Mouse (Mus musculus): ENCODE data around the gene Stum. TPM values are rescaled to one million over a fixed set of nuclear protein-coding genes. Genes with fewer than 3 reads are reported as not detected.

Stum gene
- total RNA-seq, 2 experiments from 2014 or later = 150 to 173 TPM

- no peak for DNase-seq (ENCODE audit: low spot score in 2 of 2)
- intact Hi-C loops (cut with DNase I) = no loop called here
Observed at GRCm38 (mm10) chr1:180502566-180502965, 19.3 kb upstream of the Stum start.

- no peak for DNase-seq (ENCODE audit: low spot score in 2 of 2)
- intact Hi-C loops (cut with DNase I) = no loop called here
Observed at GRCm38 (mm10) chr1:180500641-180501040, 17.3 kb upstream of the Stum start.

GRCm38 (mm10) chr1:180500218-180500617 lies 16.9 kb upstream of the Stum start:
- intact Hi-C loops (cut with DNase I) = no loop called here

DNA sequence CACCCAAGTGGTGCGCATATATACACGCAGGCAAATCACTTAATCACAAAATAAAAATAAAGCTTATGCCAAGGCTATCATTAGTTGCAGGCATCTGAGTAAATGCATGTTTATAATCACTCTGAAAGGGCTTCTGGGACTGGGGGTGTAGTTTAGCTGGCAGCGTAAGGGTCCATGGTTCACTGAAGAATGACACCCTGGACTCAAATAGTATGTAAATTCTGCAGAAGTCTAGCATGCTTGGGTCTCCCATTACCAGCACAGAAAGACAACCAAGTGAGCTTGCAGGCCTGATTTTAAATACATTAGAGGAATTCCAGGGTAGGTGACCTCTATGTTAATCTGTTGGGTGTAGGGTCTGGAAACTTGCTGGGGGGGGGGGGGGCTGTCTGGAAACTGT lies 16.5 kb upstream of the Stum start:
- DNase-seq (ENCODE audit: low spot score in 2 of 2) = no peak
- intact Hi-C loops (cut with DNase I) = no loop called here

More at GRCm38 (mm10) chr1:180500218-180500617, 16.9 kb upstream of the Stum start:
- DNase-seq (ENCODE audit: low spot score in 2 of 2) = no peak

- intact Hi-C loops (cut with DNase I) = no loop called here
- no peak for DNase-seq (ENCODE audit: low spot score in 2 of 2)
Observed at GRCm38 (mm10) chr1:180492777-180493176, 9.5 kb upstream of the Stum start.

GRCm38 (mm10) chr1:180485346-180485745 lies 2.0 kb upstream of the Stum start:
- no peak for DNase-seq (ENCODE audit: low spot score in 2 of 2)
- intact Hi-C loops (cut with DNase I) = no loop called here

GRCm38 (mm10) chr1:180482840-180483398 lies 385 bp downstream of the Stum start:
- peak in 1 of 2 experiments; percentile 16 for DNase-seq (ENCODE audit: low spot score in 2 of 2)
- intact Hi-C loops (cut with DNase I) = loop anchor here (1.0 to 5.0 kb wide), 2 partner anchors 27 to 64 kb away; no protein-coding TSS in a partner anchor

GRCm38 (mm10) chr1:180481956-180482355 lies 1.3 kb downstream of the Stum start:
- DNase-seq (ENCODE audit: low spot score in 2 of 2) = peak; percentile 25 to 35
- intact Hi-C loops (cut with DNase I) = loop anchor here (5.0 kb wide), 1 partner anchor 65 kb away; no protein-coding TSS in a partner anchor

DNA sequence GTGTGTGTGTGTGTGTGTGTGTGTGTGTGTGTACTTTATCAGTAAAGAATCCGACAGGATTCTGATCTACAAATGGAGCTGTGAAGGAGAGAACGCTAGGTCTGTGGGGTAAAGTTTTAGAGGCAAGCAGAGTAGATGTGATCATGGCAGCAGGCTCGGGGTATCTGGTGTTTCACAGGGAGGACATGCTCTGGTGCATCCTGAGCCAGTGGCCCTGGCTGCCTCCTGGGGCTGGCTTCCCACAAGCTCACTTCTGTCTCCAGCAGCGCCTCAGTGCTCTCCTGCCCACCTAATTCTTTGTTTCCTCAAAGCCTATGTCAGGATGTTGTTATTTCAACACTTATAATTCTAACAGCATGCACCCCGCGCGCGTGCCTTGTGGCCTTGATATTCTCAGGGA lies 2.0 kb downstream of the Stum start:
- intact Hi-C loops (cut with DNase I) = loop anchor here (5.0 kb wide), 1 partner anchor 66 kb away; no protein-coding TSS in a partner anchor
- peak in 1 of 2 experiments; percentile 11 for DNase-seq (ENCODE audit: low spot score in 2 of 2)

GRCm38 (mm10) chr1:180480325-180480724 lies 3.0 kb downstream of the Stum start:
- intact Hi-C loops (cut with DNase I) = loop anchor here (1.0 to 5.0 kb wide), 2 partner anchors 45 to 67 kb away; no protein-coding TSS in a partner anchor
- DNase-seq (ENCODE audit: low spot score in 2 of 2) = peak; percentile 27 to 52

DNA sequence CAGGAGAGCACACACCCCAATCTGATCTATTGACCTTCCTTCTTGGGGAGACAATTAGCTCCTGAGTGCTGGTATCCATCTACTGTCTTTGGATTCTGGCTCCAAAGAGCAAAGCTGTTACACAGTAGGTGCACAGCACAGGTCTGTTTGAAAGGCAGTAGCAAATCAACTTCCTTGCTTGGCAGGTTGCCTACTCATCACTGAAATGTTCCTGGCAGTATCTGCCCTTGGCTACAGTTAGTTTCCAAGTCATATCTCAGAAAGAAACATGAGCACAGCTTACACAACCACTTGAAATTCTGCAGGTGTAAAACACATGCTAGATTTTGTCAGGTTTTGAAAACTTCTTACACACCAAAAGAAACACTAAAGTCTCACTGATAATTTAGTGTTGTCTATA lies 9.7 kb downstream of the Stum start:
- intact Hi-C loops (cut with DNase I) = no loop called here

DNA sequence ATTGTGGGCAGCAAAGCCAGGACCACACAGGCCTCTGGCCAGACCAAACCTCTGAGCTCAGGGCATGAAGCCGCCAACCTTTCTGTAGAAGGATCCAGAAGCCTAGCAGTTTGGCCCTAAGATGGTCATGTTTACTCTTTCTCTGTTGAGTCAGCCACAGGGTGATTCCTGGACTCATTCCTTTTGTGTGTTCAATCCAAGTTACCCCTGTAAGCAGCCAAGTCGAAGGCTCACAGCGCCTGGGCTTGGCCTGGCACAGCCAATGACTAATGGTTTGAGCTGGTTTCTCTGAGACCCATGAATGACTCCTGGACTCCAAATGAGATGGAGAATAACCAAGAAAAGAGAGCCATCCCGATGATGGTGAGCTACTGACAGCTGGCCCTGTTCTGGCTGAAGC lies 15.3 kb downstream of the Stum start:
- DNase-seq (ENCODE audit: low spot score in 2 of 2) = no peak
- intact Hi-C loops (cut with DNase I) = no loop called here

More for the DNA sequence above, 9.7 kb downstream of the Stum start:
- no peak for DNase-seq (ENCODE audit: low spot score in 2 of 2)

DNA sequence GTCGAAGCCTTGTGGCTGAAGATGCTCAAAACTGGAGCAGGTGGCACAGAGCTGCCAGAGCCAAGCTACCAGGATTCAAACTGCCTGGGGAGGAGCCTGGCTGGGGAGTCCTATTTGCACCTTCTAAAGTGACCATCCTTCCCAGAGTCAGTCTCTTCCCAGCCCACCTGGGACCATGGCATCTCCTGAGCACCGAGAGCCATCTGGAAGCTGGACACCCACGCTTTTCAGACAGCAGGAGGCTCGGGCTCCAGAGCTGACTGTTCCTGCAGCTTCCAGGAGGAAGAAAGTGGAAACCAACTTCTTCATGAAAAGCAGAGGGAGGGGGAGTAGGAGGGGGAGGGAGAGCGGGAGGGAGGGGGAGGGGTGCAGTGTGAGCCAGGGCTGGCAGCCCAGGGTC lies 17.7 kb downstream of the Stum start:
- intact Hi-C loops (cut with DNase I) = no loop called here

DNA sequence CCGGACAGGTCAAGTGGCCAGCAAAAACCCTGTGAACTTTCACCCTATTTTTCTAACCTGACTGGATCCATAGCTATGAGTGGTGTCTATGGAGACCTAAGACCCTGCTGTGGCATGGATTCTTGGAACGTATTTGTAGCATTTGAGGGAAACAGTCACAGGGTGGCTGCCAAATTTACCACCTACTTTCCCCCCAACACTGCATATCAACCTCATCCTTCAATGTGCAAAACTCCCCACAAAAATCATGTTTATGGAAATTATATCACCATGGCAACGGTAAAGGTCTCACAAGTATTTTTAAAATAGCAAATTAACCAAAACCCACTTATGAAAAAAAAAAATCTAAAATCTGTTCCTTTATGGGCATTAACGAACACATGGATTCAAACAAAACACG lies 18.9 kb downstream of the Stum start:
- intact Hi-C loops (cut with DNase I) = no loop called here
- DNase-seq (ENCODE audit: low spot score in 2 of 2) = peak; percentile 18

More for the DNA sequence above, 17.7 kb downstream of the Stum start:
- peak; percentile 72 to 77 for DNase-seq (ENCODE audit: low spot score in 2 of 2)

- intact Hi-C loops (cut with DNase I) = no loop called here
Observed at GRCm38 (mm10) chr1:180462983-180463475, 20.3 kb downstream of the Stum start.

DNA sequence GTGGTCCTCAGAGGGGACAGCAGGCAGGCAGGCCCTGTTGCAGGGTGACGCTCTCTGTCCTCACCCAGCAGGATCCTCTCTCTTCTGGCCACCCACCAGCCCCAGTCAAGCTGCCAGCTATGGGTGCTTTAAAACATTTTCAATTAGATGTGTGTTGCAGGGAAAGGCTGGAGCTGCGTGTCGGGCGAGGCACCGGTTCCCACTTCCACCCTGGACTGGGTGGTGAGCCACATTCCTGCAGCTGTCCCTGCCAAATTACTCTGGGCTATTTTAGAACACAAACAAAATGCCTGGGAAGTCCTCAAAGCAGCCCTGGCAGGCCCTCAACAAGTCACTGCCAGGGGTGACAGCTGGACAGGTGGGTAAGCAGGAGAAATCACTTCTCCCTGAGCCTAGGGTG lies 20.9 kb downstream of the Stum start:
- intact Hi-C loops (cut with DNase I) = no loop called here
- DNase-seq (ENCODE audit: low spot score in 2 of 2) = peak; percentile 42 to 65

More at GRCm38 (mm10) chr1:180462983-180463475, 20.3 kb downstream of the Stum start:
- no peak for DNase-seq (ENCODE audit: low spot score in 2 of 2)

DNA sequence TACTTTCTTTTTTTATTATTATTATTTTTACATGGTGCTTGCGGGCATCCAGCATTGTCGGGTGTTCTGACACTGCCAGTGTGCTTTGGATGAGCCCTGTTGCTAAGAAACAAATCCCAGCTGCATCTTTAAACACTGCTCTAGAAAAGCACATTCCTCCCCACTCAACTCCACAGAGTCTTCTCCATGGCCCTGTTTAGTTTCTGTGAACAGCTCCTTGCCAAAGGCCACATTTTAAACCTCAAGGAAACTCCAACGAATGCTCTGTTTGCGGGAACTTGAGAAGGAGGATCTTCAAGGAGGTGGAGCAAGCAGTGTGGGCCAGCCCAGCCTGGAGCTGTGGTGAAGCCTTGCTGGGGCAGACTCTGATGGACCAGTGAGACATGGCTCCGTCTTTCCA lies 22.6 kb downstream of the Stum start:
- no peak for DNase-seq (ENCODE audit: low spot score in 2 of 2)
- intact Hi-C loops (cut with DNase I) = no loop called here

DNA sequence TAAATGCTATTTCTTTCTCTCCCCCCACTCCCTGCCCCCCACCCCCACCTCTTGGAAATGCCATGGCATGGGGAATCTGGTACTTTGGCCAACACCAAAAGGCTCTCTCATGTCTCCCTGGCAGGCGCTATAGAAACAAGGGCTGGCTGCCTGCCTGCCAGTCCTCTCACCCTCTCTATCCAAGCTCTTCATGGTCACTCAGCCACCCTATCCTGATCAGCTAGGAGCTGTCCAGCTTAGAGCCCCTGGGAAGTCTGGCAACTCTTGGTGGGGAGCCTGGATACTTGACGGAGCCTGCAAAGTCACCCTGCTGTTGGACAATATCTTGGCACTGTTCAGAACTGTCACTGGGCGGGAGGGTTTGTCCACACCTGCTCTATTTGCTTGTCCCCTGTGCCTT lies 24.6 kb downstream of the Stum start:
- intact Hi-C loops (cut with DNase I) = no loop called here
- no peak for DNase-seq (ENCODE audit: low spot score in 2 of 2)

- intact Hi-C loops (cut with DNase I) = no loop called here
- no peak for DNase-seq (ENCODE audit: low spot score in 2 of 2)
Observed at GRCm38 (mm10) chr1:180458274-180458673, 25.0 kb downstream of the Stum start.

DNA sequence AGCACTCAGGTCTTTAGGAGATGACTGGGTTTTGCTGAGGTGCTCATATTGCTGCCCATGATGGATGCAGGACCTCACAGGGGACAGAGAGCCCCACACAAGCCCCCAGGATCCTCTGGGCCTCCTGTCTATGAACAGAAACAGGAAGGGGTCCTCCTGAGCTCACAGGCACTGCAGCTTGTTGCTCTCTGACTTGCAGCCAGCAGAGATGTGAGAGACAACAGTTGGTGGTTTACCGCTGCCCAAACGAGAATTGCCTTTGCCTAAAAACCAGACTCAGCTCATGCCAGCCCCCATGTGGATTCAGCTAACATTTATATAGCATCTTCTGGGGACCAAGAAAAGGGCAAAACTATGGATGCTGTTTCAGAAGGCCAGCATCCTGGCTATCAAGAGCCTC lies 33.7 kb downstream of the Stum start:
- DNase-seq (ENCODE audit: low spot score in 2 of 2) = no peak
- intact Hi-C loops (cut with DNase I) = no loop called here

DNA sequence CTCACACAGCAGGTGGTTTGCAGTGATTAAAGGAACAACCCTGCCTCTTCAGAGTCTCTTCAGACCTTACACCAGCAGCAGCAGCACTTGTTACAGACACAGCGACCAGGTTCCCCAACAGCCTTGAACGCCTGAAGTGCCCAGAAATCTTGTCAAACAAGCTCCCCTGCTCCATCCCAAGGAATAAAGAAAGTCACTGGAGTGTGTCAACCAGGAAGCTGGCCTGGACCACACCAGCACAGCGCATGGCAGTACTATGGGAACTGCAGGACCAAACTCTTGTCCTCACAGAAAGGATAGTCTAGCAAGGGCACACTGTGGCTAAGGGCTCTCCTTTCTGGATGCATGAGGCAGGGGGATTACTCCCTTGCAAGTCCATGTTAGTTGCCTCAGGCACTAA lies 38.9 kb downstream of the Stum start:
- intact Hi-C loops (cut with DNase I) = no loop called here

DNA sequence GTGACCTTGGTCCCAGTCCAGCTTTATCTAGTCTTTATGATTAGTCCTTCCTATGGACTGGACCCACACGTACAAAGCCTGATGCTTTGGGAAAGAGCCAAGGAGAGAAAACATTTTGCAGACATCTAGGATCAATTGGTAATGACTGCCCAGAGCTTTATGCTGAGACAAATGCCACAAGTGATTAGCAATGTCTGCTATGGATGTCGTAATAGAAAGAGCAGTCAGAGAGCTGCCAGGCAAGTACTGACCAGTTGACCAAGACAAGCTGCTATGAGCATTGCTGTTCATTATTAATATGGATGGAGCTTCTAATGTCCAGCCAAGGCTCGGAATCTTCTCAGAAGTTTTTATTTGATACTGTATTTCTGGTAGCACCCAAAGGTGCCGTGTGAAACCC lies 43.8 kb downstream of the Stum start:
- intact Hi-C loops (cut with DNase I) = no loop called here
- no peak for DNase-seq (ENCODE audit: low spot score in 2 of 2)

More for the DNA sequence above, 38.9 kb downstream of the Stum start:
- DNase-seq (ENCODE audit: low spot score in 2 of 2) = no peak

All from left cerebral cortex, postnatal 36 days (tissue).